Mouse (Mus musculus) layer of hippocampus, postnatal 36 days (tissue): ENCODE data around the gene 4921504E06Rik. TPM values are rescaled to one million over a fixed set of nuclear protein-coding genes. Genes with fewer than 3 reads are reported as not detected.
A peak's percentile ranks its signal among the peaks of the same experiment; 100 is the strongest.

Experiments used
- DNase-seq, 2 experiments: peaks; one replicate each; pipeline ENCODE4 v3.0.0; 2022
- total RNA-seq, 2 experiments: library from RNA; stranded (reverse); gene quantifications; 2 replicates each; pipeline ENCODE4 v1.2.3; 2021

Gene 4921504E06Rik
- total RNA-seq, 2 experiments from 2014 or later = not detected

- no peak for DNase-seq
Observed at GRCm38 (mm10) chr2:19490262-19490661, 63.5 kb downstream of the 4921504E06Rik start.

- DNase-seq = no peak
Observed at GRCm38 (mm10) chr2:19461940-19462339, 91.8 kb downstream of the 4921504E06Rik start.

GRCm38 (mm10) chr2:19458785-19459184, 94.9 kb downstream of the 4921504E06Rik start:
- DNase-seq = no peak

- no peak for DNase-seq
Observed at GRCm38 (mm10) chr2:19455857-19456482, 97.7 kb downstream of the 4921504E06Rik start.

GRCm38 (mm10) chr2:19455228-19455627, 98.5 kb downstream of the 4921504E06Rik start:
- DNase-seq = no peak

GRCm38 (mm10) chr2:19452531-19453055, 101.1 kb downstream of the 4921504E06Rik start:
- no peak for DNase-seq

- no peak for DNase-seq
Observed at GRCm38 (mm10) chr2:19449308-19449707, 104.4 kb downstream of the 4921504E06Rik start.

- DNase-seq = peak in 1 of 2 experiments; percentile 12
Observed at GRCm38 (mm10) chr2:19448042-19448700, 105.5 kb downstream of the 4921504E06Rik start.

GRCm38 (mm10) chr2:19446746-19447145, 107.0 kb downstream of the 4921504E06Rik start:
- no peak for DNase-seq

GRCm38 (mm10) chr2:19445871-19446501, 107.7 kb downstream of the 4921504E06Rik start:
- DNase-seq = no peak

GRCm38 (mm10) chr2:19444931-19445831, 108.5 kb downstream of the 4921504E06Rik start, which contains the start of gene Ptf1a:
TSS of gene Ptf1a (plus strand) at chr2:19445663.
- no peak for DNase-seq

- DNase-seq = no peak
Observed at GRCm38 (mm10) chr2:19444346-19444745, 109.4 kb downstream of the 4921504E06Rik start.

GRCm38 (mm10) chr2:19431614-19432323, 121.9 kb downstream of the 4921504E06Rik start:
- no peak for DNase-seq

GRCm38 (mm10) chr2:19431186-19431585, 122.5 kb downstream of the 4921504E06Rik start:
- DNase-seq = no peak

- DNase-seq = no peak
Observed at GRCm38 (mm10) chr2:19430746-19431145, 123.0 kb downstream of the 4921504E06Rik start.

GRCm38 (mm10) chr2:19429691-19430690, 123.7 kb downstream of the 4921504E06Rik start:
- no peak for DNase-seq

GRCm38 (mm10) chr2:19429031-19429430, 124.7 kb downstream of the 4921504E06Rik start:
- no peak for DNase-seq

- no peak for DNase-seq
Observed at GRCm38 (mm10) chr2:19423086-19423485, 130.6 kb downstream of the 4921504E06Rik start.

- DNase-seq = no peak
Observed at GRCm38 (mm10) chr2:19422226-19422625, 131.5 kb downstream of the 4921504E06Rik start.

GRCm38 (mm10) chr2:19419686-19420345, 133.9 kb downstream of the 4921504E06Rik start:
- no peak for DNase-seq
